Mouse (Mus musculus) stomach, embryonic 14.5 days (tissue): ENCODE results near the gene Blvrb. TPM values are rescaled to one million over a fixed set of nuclear protein-coding genes. Genes with fewer than 3 reads are reported as not detected.

Experiments used
- ATAC-seq: fragments of 200-750 bp; cut with Nextera tagmentation; 2 replicates; pipeline ENCODE4 v1.8.0; 2017; ENCODE audit warnings: low read depth, moderate TSS enrichment; ENCODE audit not compliant: insufficient number of reproducible peaks, insufficient read depth, low FRiP score
- H3K27ac ChIP-seq: fragments of 300-500 bp; sonication (generic); 2 replicates; pipeline ENCODE4 v1.5.1; 2014; ENCODE audit warnings: mild to moderate bottlenecking, low read length, moderate library complexity, mixed read lengths
- H3K27me3 ChIP-seq: fragments of 300-500 bp; sonication (generic); 2 replicates; pipeline ENCODE4 v1.6.1; 2014; ENCODE audit warnings: low read length, control low read depth, mixed read lengths; ENCODE audit not compliant: control insufficient read depth, insufficient read depth
- H3K36me3 ChIP-seq: fragments of 300-500 bp; sonication (generic); 2 replicates; pipeline ENCODE4 v1.6.1; 2014; ENCODE audit warnings: mild to moderate bottlenecking, control low read depth, low read length, moderate library complexity, mixed read lengths; ENCODE audit not compliant: control insufficient read depth, insufficient read depth
- H3K4me1 ChIP-seq: fragments of 300-500 bp; sonication (generic); 2 replicates; pipeline ENCODE4 v1.6.1; 2014; ENCODE audit warnings: low read length, control low read depth, mixed read lengths; ENCODE audit not compliant: control insufficient read depth, insufficient read depth
- H3K4me2 ChIP-seq: fragments of 300-500 bp; sonication (generic); replicated peaks from 2 replicates; pipeline ENCODE4 v1.6.1; 2014; ENCODE audit warnings: low read depth, low read length, control low read depth
- H3K4me3 ChIP-seq: fragments of 300-500 bp; sonication (generic); 2 replicates; pipeline ENCODE4 v1.5.1; 2014; ENCODE audit warnings: low read depth, low read length, control low read depth
- H3K9ac ChIP-seq: fragments of 300-500 bp; sonication (generic); replicated peaks from 2 replicates; pipeline ENCODE4 v1.6.1; 2014; ENCODE audit warnings: low read depth, mild to moderate bottlenecking, control low read depth, low read length, moderate library complexity, mixed read lengths
- H3K9me3 ChIP-seq: fragments of 300-500 bp; sonication (generic); 2 replicates; pipeline ENCODE4 v1.6.1; 2016; ENCODE audit warnings: low read depth, low read length, control low read depth; ENCODE audit not compliant: control insufficient read depth
- WGBS: fragments of 180-500 bp; shearing (Covaris S2); extraction: QIAGEN DNeasy Blood & Tissue Kit; methylation state at CpG from one replicate; pipeline ENCODE4 v1.1.7; 2014; 5-methylcytosine and 5-hydroxymethylcytosine counted together
- polyA plus RNA-seq: library from polyadenylated mRNA; unstranded; fragments of >200 nt; fragmentation: Nextera tagmentation; extraction: Ambion mirVana; gene quantifications from 2 replicates; pipeline ENCODE4 v1.2.1, GENCODE M21; 2014

Gene Blvrb
- polyA plus RNA-seq, 1 experiment from 2014 or later, result 78.3 TPM

GRCm38 (mm10) chr7:27501620-27502019 lies 53.8 kb downstream of the Blvrb start:
- no peak for ATAC-seq
- WGBS, result 58% methylated on average over 4 of the region's 4 CpGs
- H3K27ac ChIP-seq, result no peak overlapping the region

GRCm38 (mm10) chr7:27506765-27507370 lies 59.1 kb downstream of the Blvrb start:
- 31% methylated on average over 9 of the region's 9 CpGs for WGBS
- no peaks in the 10 kb centered on the region for H3K36me3 ChIP-seq
- peak overlapping the region; percentile 96 for H3K27ac ChIP-seq
- H3K4me1 ChIP-seq, result peaks cover 5% of the 10 kb centered on the region; the same call in 1 of the 2 replicates
- H3K9ac ChIP-seq, result no peak overlapping the region
- H3K27me3 ChIP-seq, result no peaks in the 10 kb centered on the region
- peak overlapping the region; percentile 43 for H3K4me2 ChIP-seq
- H3K9me3 ChIP-seq, result no peaks in the 10 kb centered on the region
- H3K4me3 ChIP-seq, result peak overlapping the region; percentile 37; the same call in 1 of the 2 replicates
- no peak for ATAC-seq

More at GRCm38 (mm10) chr7:27501620-27502019, 53.8 kb downstream of the Blvrb start:
- H3K4me1 ChIP-seq, result no peaks in the 10 kb centered on the region
- no peak overlapping the region for H3K9ac ChIP-seq
- no peaks in the 10 kb centered on the region for H3K36me3 ChIP-seq
- H3K4me2 ChIP-seq, result no peak overlapping the region
- no peaks in the 10 kb centered on the region for H3K9me3 ChIP-seq
- no peak overlapping the region for H3K4me3 ChIP-seq
- H3K27me3 ChIP-seq, result no peaks in the 10 kb centered on the region

- Histone ChIP-seq H3K9ac (peak overlapping the region; percentile 51; the same call in 1 of the 2 replicates), H3K4me1 (peaks cover 5% of the 10 kb centered on the region; the same call in 1 of the 2 replicates), H3K36me3 (no peaks in the 10 kb centered on the region), H3K4me3 (peak overlapping the region; percentile 37), H3K27ac (peak overlapping the region; percentile 96), H3K9me3 (no peaks in the 10 kb centered on the region), H3K4me2 (peak overlapping the region; percentile 43), H3K27me3 (no peaks in the 10 kb centered on the region)
- WGBS, result under 1% methylated on average over 53 of the region's 54 CpGs
- ATAC-seq, result peak; percentile 94
Observed at GRCm38 (mm10) chr7:27507711-27508647, 60.2 kb downstream of the Blvrb start.

- Histone ChIP-seq H3K36me3 (no peaks in the 10 kb centered on the region), H3K4me3 (peak overlapping the region; percentile 37), H3K27ac (peak overlapping the region; percentile 96), H3K4me1 (peaks cover 5% of the 10 kb centered on the region; the same call in 1 of the 2 replicates), H3K9me3 (no peaks in the 10 kb centered on the region), H3K27me3 (no peaks in the 10 kb centered on the region), H3K9ac (no peak overlapping the region; the same call in 1 of the 2 replicates), H3K4me2 (peak overlapping the region; percentile 43)
- WGBS, result 19% methylated on average over 6 of the region's 6 CpGs
- ATAC-seq, result peak; percentile 64; the same call in 1 of the 2 replicates
Observed at GRCm38 (mm10) chr7:27508648-27509005, 60.8 kb downstream of the Blvrb start.

- H3K9ac ChIP-seq, result no peak overlapping the region
- H3K4me2 ChIP-seq, result no peak overlapping the region
- H3K36me3 ChIP-seq, result no peaks in the 10 kb centered on the region
- H3K4me1 ChIP-seq, result peaks cover 5% of the 10 kb centered on the region; the same call in 1 of the 2 replicates
- H3K27me3 ChIP-seq, result no peaks in the 10 kb centered on the region
- no peak overlapping the region for H3K27ac ChIP-seq
- ATAC-seq, result no peak
- WGBS, result 92% methylated on average over 2 of the region's 2 CpGs
- no peaks in the 10 kb centered on the region for H3K9me3 ChIP-seq
- no peak overlapping the region for H3K4me3 ChIP-seq
Observed at GRCm38 (mm10) chr7:27510809-27511208, 63.0 kb downstream of the Blvrb start.

- WGBS, result 70% methylated on average over 9 of the region's 9 CpGs
- Histone ChIP-seq H3K27me3 (no peaks in the 10 kb centered on the region), H3K4me3 (no peak overlapping the region), H3K9me3 (0 out of 2 replicates have a peak, but pooled peaks cover 3% of the 10 kb centered on the region), H3K4me1 (no peaks in the 10 kb centered on the region), H3K36me3 (peaks cover 5% of the 10 kb centered on the region), H3K4me2 (no peak overlapping the region), H3K9ac (no peak overlapping the region), H3K27ac (no peak overlapping the region)
- no peak for ATAC-seq
Observed at GRCm38 (mm10) chr7:27514961-27515360, 67.2 kb downstream of the Blvrb start.

Other genes starting within 250 kb of the Blvrb start
- 8.5 and 10.8 TPM in 2 replicates for gene Itpkc, start 219.3 kb upstream of the Blvrb start, polyA plus RNA-seq
- gene Coq8b, start 215.0 kb upstream of the Blvrb start, polyA plus RNA-seq, result 19.7 and 20.5 TPM in 2 replicates
- 15.0 and 16.5 TPM in 2 replicates for gene Numbl, start 189.5 kb upstream of the Blvrb start, polyA plus RNA-seq
- 178 and 189 TPM in 2 replicates for gene Ltbp4, start 110.3 kb upstream of the Blvrb start, polyA plus RNA-seq
- 41.5 and 41.6 TPM in 2 replicates for gene Shkbp1, start 92.0 kb upstream of the Blvrb start, polyA plus RNA-seq
- gene Gm20479, start 90.6 kb upstream of the Blvrb start, polyA plus RNA-seq, result 0.53 and 1.9 TPM in 2 replicates
- gene Sptbn4, start 292 bp upstream of the Blvrb start, polyA plus RNA-seq, result 0.64 and 1.00 TPM in 2 replicates
- gene Sertad3, start 25.8 kb downstream of the Blvrb start, polyA plus RNA-seq, result 29.5 and 32.9 TPM in 2 replicates
- gene Sertad1, start 38.9 kb downstream of the Blvrb start, polyA plus RNA-seq, result 33.6 and 35.5 TPM in 2 replicates
- 1.4 and 1.5 TPM in 2 replicates for gene Prx, start 51.3 kb downstream of the Blvrb start, polyA plus RNA-seq
- gene Hipk4, start 75.3 kb downstream of the Blvrb start, polyA plus RNA-seq, result 1.0 and 1.3 TPM in 2 replicates
- 75.6 and 78.7 TPM in 2 replicates for gene Pld3, start 105.2 kb downstream of the Blvrb start, polyA plus RNA-seq
- 17.6 and 18.4 TPM in 2 replicates for gene 2310022A10Rik, start 105.3 kb downstream of the Blvrb start, polyA plus RNA-seq
- 88.8 and 91.5 TPM in 2 replicates for gene Akt2, start 143.6 kb downstream of the Blvrb start, polyA plus RNA-seq
- gene Ttc9b, start 205.9 kb downstream of the Blvrb start, polyA plus RNA-seq, result 2.6 and 3.7 TPM in 2 replicates
- 4.5 and 9.2 TPM in 2 replicates for gene Map3k10, start 226.6 kb downstream of the Blvrb start, polyA plus RNA-seq
- 2.9 and 3.3 TPM in 2 replicates for gene Zfp607b, start 241.4 kb downstream of the Blvrb start, polyA plus RNA-seq